Mouse (Mus musculus) layer of hippocampus, adult 2 months (tissue): Measurements from ENCODE around the gene 1700001O22Rik. TPM values are rescaled to one million over a fixed set of nuclear protein-coding genes. Genes with fewer than 3 reads are reported as not detected.

ENCODE experiments used
- DNase-seq, 2 experiments: peaks; one replicate each; pipeline ENCODE4 v3.0.0; 2022; ENCODE audit warnings: low spot score in 2 of 2
- H3K27ac ChIP-seq: fragments of 200-600 bp; 2 replicates; pipeline ENCODE4 v1.8.1; 2022
- H3K4me3 ChIP-seq: fragments of 200-600 bp; 2 replicates; pipeline ENCODE4 v1.8.1; 2022; ENCODE audit warnings: mild to moderate bottlenecking
- CTCF ChIP-seq: fragments of 200-600 bp; conservative IDR thresholded peaks from 2 replicates; pipeline ENCODE4 v1.8.1; 2022; ENCODE audit warnings: antibody characterized with exemption, mild to moderate bottlenecking, moderate library complexity
- long read RNA-seq, 2 experiments: library from polyadenylated mRNA; stranded (forward); transcript quantifications; one replicate each; pipeline ENCODE4 v2.0.0; 2021; ENCODE audit warnings: borderline mapping rate in 2 of 2
- total RNA-seq, 2 experiments: library from RNA; stranded (reverse); gene quantifications; 2 replicates each; pipeline ENCODE4 v1.2.3; 2021

1700001O22Rik gene
- total RNA-seq: 1 to 10 TPM; 4.9 to 5.4 TPM
- long read RNA-seq, experiment 1, partial matches to known transcripts: 0 of 3 reads
- long read RNA-seq, experiment 1, other reads (novel, unspliced or antisense): 3 of 3 reads
- long read RNA-seq, experiment 2, partial matches to known transcripts: 0 of 4 reads
- long read RNA-seq, experiment 2, other reads (novel, unspliced or antisense): 2 of 4 reads

DNA sequence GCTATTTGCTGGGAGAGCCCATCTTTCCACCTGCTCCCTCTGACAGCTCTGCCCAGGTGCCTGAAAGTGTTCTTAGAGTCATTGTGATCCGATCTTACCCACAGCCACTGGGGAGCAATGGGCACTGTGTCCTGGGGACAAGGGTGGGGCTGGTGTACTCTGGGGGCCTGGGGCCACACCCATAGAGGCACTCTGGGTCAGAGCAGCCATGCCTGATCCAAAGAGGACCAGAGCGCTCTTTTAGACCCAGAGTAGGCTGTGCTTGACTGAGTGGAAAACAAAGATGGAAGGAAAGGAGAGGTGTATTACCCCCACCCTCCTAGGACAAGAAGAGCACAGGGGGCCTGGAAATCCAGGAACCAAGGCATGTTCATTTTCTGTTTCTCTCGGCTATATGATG lies at the start of gene 1700001O22Rik:
1700001O22Rik (minus strand) TSS at position 58 of the 400 bp plus-strand sequence.
- no peak within 1 kb of the TSS for H3K4me3 ChIP-seq
- TF ChIP-seq CTCF: no peak
- DNase-seq: no peak
- H3K27ac ChIP-seq: no peak within 1 kb of the TSS

GRCm38 (mm10) chr2:30852771-30853313 lies 49.4 kb upstream of the 1700001O22Rik start:
- Histone ChIP-seq H3K27ac (no peak overlapping the region), H3K4me3 (no peak overlapping the region)
- DNase-seq: no peak
- TF ChIP-seq CTCF: no peak

DNA sequence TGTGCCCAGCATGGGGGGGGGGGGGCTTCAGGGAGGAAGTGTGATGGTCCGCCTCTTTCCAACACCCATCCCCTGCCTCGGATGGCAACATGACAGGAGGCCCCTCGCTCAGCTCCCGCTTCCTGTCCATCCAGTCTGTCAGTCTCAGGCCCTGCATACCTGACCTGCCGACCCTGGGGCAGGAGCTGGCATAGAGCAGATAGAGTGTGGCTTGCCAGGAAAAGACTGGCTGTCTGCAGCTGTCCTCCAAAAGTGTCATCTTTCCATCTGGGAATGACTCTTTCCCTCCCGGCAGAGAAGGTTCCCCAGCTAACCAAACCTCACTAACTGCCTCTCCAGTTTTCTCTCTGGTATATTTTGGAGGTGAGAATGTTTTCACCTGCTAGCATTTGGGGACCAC lies 47.1 kb upstream of the 1700001O22Rik start:
- Histone ChIP-seq H3K4me3 (no peak overlapping the region), H3K27ac (no peak overlapping the region)
- TF ChIP-seq CTCF: no peak
- no peak for DNase-seq

- no peak for TF ChIP-seq CTCF
- H3K4me3 ChIP-seq: no peak overlapping the region
- no peak for DNase-seq
- no peak overlapping the region for H3K27ac ChIP-seq
These were observed 44.7 kb upstream of the 1700001O22Rik start for GRCm38 (mm10) chr2:30848184-30848583.

- no peak for DNase-seq
- TF ChIP-seq CTCF: no peak
- no peak overlapping the region for H3K27ac ChIP-seq
- no peak overlapping the region for H3K4me3 ChIP-seq
These were observed 43.3 kb upstream of the 1700001O22Rik start for GRCm38 (mm10) chr2:30846723-30847122.

- H3K4me3 ChIP-seq: no peak overlapping the region
- no peak for TF ChIP-seq CTCF
- H3K27ac ChIP-seq: no peak overlapping the region
- DNase-seq: no peak
These were observed 42.8 kb upstream of the 1700001O22Rik start for GRCm38 (mm10) chr2:30846236-30846635.

GRCm38 (mm10) chr2:30845152-30846070 lies 42.0 kb upstream of the 1700001O22Rik start:
- no peak overlapping the region for H3K27ac ChIP-seq
- no peak for DNase-seq
- TF ChIP-seq CTCF: peak; percentile 24; the same call in 1 of the 2 replicates
- peak overlapping the region; percentile 47 for H3K4me3 ChIP-seq

DNA sequence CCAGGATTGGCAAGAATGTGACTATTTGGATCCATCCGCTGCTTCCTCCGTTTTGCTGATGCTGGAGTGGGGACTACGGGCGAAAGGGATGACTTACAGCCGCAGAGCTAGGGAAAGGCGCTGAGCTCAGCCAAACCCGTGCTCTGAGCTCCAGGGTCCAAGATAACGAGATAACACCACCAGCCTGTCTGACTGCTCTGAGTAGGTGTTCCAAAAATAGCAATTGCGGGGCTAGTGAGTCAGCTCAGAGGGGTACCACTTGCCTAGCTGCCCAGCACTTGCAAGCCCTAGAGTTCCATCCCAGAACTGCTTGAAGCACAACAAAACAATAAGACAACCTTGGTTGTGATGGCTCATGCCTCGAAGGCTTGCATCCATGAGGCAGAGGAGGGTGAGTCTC lies 39.2 kb upstream of the 1700001O22Rik start:
- no peak for TF ChIP-seq CTCF
- Histone ChIP-seq H3K4me3 (no peak overlapping the region), H3K27ac (no peak overlapping the region)
- DNase-seq: no peak

DNA sequence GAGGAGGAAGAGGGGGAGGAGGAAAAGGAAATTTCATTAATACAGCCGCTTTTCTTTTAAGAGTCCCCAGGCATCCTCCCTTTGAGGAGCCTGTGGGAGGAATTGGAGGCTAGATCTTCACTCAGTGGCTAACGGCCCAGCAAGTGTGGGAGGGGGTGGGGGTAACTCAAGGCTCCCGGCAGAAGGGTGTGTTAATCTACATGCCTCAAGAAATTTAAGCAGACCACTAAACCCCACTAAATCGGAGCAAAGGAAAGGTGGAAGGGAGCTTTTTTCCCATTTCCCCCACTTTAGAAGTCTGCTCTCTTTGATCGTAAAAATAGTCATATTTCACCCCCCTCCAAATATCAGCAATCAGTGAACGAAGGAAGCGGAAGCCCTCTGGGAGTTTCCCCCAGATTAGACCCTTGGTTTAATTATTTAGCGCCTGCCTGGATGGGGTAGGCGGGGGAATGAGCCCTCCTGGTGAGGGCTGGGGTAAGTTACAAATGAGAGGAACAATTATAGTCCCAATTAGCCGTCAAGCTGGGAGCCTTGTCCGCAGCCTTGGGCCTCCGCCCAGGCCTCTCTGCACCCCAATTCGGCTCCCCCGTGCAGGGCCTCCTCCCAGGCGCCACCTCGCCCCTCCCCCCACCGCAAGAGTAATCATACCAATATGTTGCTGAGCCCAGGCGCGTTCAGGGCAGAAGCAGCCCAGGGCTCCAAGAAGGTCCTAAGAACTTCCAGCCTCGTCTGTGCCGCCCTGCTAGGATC lies 33.0 kb upstream of the 1700001O22Rik start:
- DNase-seq: peak in 1 of 2 experiments; percentile 15
- no peak for TF ChIP-seq CTCF
- Histone ChIP-seq H3K27ac (no peak overlapping the region), H3K4me3 (no peak overlapping the region)

DNA sequence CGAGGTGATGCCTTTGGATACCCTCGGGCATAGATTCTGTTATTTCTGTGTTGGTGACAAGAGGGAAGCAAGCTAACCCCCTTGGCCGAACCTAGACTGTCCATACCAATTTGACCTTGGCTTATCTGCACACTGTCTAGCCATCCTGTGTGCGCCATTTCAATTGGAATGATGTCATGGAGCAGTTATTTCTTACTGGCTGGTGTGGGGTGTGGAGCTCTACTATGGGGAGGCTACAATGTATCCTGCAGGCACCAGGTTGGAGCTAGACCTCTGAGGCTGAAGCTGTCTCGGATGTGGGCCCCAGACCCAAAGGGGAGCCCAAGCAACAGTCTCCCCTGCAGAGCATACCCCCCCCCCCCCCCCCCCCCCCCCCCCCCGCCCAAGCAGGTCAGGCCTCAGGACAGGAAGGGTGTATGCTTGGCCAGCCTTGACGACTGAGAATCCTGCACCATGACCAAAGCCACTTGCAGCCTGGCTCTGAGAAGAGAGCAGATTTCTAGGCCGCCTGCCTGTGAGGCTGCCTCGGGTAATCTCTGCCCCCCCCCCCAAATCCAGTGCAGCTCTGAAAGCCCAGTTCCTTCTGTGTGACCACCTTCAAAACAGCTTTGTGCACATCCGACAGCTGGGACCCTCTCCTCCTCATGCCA lies 31.0 kb upstream of the 1700001O22Rik start, which contains the start of gene Prrx2:
Prrx2 (plus strand) TSS at position 600 of the 650 bp plus-strand sequence.
- no peak within 1 kb of the TSS for H3K4me3 ChIP-seq
- no peak for DNase-seq
- H3K27ac ChIP-seq: no peak within 1 kb of the TSS
- TF ChIP-seq CTCF: no peak

GRCm38 (mm10) chr2:30833644-30834043 lies 30.2 kb upstream of the 1700001O22Rik start:
- TF ChIP-seq CTCF: no peak
- no peak overlapping the region for H3K4me3 ChIP-seq
- no peak overlapping the region for H3K27ac ChIP-seq
- DNase-seq: no peak

GRCm38 (mm10) chr2:30830283-30830795 lies 26.9 kb upstream of the 1700001O22Rik start, which contains the start of gene Asb6:
Asb6 (minus strand) TSS chr2:30830333.
- TF ChIP-seq CTCF: no peak
- H3K4me3 ChIP-seq: no peak within 1 kb of the TSS

More at GRCm38 (mm10) chr2:30830283-30830795, 26.9 kb upstream of the 1700001O22Rik start, which contains the start of gene Asb6:
- no peak within 1 kb of the TSS for H3K27ac ChIP-seq
- DNase-seq: no peak
